Mouse (Mus musculus) intestine, embryonic 14.5 days (tissue): ENCODE measurements around the gene Zfp780b. TPM values are rescaled to one million over a fixed set of nuclear protein-coding genes. Genes with fewer than 3 reads are reported as not detected.
"Not testable (repeated sequence)": the region's sequence is repeated elsewhere in the genome, so short reads cannot be mapped to it uniquely, and the experiment has no call there.

Experiments
- ATAC-seq: fragments of 200-750 bp; cut with Nextera tagmentation; replicated peaks from 2 replicates; pipeline ENCODE4 v1.8.0; 2017; ENCODE audit warnings: low read depth, moderate number of reproducible peaks, moderate TSS enrichment, moderate library complexity; ENCODE audit not compliant: low FRiP score, low TSS enrichment
- DNase-seq: peaks from one replicate; pipeline ENCODE4 v3.0.0-alpha.2; 2018; ENCODE audit warnings: low spot score
- H3K27ac ChIP-seq: fragments of 300-500 bp; sonication (generic); 2 replicates; pipeline ENCODE4 v1.5.1; 2014; ENCODE audit warnings: low read depth, mild to moderate bottlenecking, control low read depth
- H3K27me3 ChIP-seq: fragments of 300-500 bp; sonication (generic); replicated peaks from 2 replicates; pipeline ENCODE4 v1.6.1; 2014; ENCODE audit warnings: low read length, control low read depth; ENCODE audit not compliant: control insufficient read depth, insufficient read depth
- H3K36me3 ChIP-seq: fragments of 300-500 bp; sonication (generic); 2 replicates; pipeline ENCODE4 v1.6.1; 2014; ENCODE audit warnings: low read length, control low read depth; ENCODE audit not compliant: control insufficient read depth, insufficient read depth
- H3K4me1 ChIP-seq: fragments of 300-500 bp; sonication (generic); replicated peaks from 2 replicates; pipeline ENCODE4 v1.6.1; 2014; ENCODE audit warnings: low read length, control low read depth, mixed read lengths; ENCODE audit not compliant: control insufficient read depth, insufficient read depth
- H3K4me2 ChIP-seq: fragments of 300-500 bp; sonication (generic); 2 replicates; pipeline ENCODE4 v1.6.1; 2014; ENCODE audit warnings: low read length
- H3K4me3 ChIP-seq: fragments of 300-500 bp; sonication (generic); 2 replicates; pipeline ENCODE4 v1.5.1; 2014; ENCODE audit warnings: low read depth, low read length, control low read depth, mixed read lengths
- H3K9ac ChIP-seq: fragments of 300-500 bp; sonication (generic); 2 replicates; pipeline ENCODE4 v1.6.1; 2014; ENCODE audit warnings: mild to moderate bottlenecking, low read length
- H3K9me3 ChIP-seq: fragments of 300-500 bp; sonication (generic); 2 replicates; pipeline ENCODE4 v1.6.1; 2016; ENCODE audit warnings: low read length, control low read depth; ENCODE audit not compliant: control insufficient read depth
- WGBS: fragments of 180-500 bp; shearing (Covaris S2); extraction: QIAGEN DNeasy Blood & Tissue Kit; methylation state at CpG from one replicate; pipeline ENCODE4 v1.1.7; 2014; 5-methylcytosine and 5-hydroxymethylcytosine counted together
- polyA plus RNA-seq: library from polyadenylated mRNA; unstranded; fragments of >200 nt; fragmentation: Nextera tagmentation; extraction: Ambion mirVana; gene quantifications from 2 replicates; pipeline ENCODE4 v1.2.1, GENCODE M21; 2014

Gene Zfp780b
- polyA plus RNA-seq, 1 experiment from 2014 or later, result 16.8 TPM

- H3K4me1 ChIP-seq, result peaks cover 5% of the 10 kb centered on the region
- H3K9ac ChIP-seq, result peak overlapping the region; percentile 42
- H3K4me2 ChIP-seq, result peak overlapping the region; percentile 48
- peak overlapping the region; percentile 24 for H3K4me3 ChIP-seq
- DNase-seq, result peak; percentile 56
- H3K36me3 ChIP-seq, result no peaks in the 10 kb centered on the region
- H3K27me3 ChIP-seq, result no peaks in the 10 kb centered on the region
- ATAC-seq, result peak; percentile 68; the same call in 1 of the 2 replicates
- no peaks in the 10 kb centered on the region for H3K9me3 ChIP-seq
- no peak overlapping the region for H3K27ac ChIP-seq
- WGBS, result 17% methylated on average over 7 of the region's 7 CpGs
Measured at GRCm38 (mm10) chr7:27933050-27933799, 45.7 kb downstream of the Zfp780b start.

- Histone ChIP-seq H3K4me1 (peaks cover 5% of the 10 kb centered on the region), H3K27me3 (no peaks in the 10 kb centered on the region), H3K36me3 (0 out of 2 replicates have a peak, but pooled peaks cover 12% of the 10 kb centered on the region), H3K4me3 (peak within 1 kb of the TSS; percentile 78), H3K9ac (peak within 1 kb of the TSS; percentile 63), H3K9me3 (no peaks in the 10 kb centered on the region), H3K4me2 (peak within 1 kb of the TSS; percentile 80), H3K27ac (peak within 1 kb of the TSS; percentile 63; the same call in 1 of the 2 replicates)
- peak; percentile 82 for ATAC-seq
- 3% methylated on average over 40 of the region's 40 CpGs for WGBS
- DNase-seq, result peak; percentile 92
Measured at GRCm38 (mm10) chr7:27928818-27929695, 49.9 kb downstream of the Zfp780b start, which contains the start of gene Zfp974. Zfp974 (minus strand) TSS chr7:27929460.

- not testable (repeated sequence) for H3K27me3 ChIP-seq, H3K4me2 ChIP-seq, H3K9me3 ChIP-seq, ATAC-seq, DNase-seq, H3K27ac ChIP-seq, H3K4me1 ChIP-seq, H3K4me3 ChIP-seq, H3K9ac ChIP-seq
- WGBS, result 31% methylated on average over 4 of the region's 4 CpGs
- H3K36me3 ChIP-seq, result peaks cover 17% of the 10 kb centered on the region; the same call in 1 of the 2 replicates
Measured at GRCm38 (mm10) chr7:27927041-27927440, 51.9 kb downstream of the Zfp780b start.

GRCm38 (mm10) chr7:27910952-27911351, 68.0 kb downstream of the Zfp780b start:
- DNase-seq, H3K27me3 ChIP-seq, ATAC-seq, H3K27ac ChIP-seq, H3K4me3 ChIP-seq, H3K4me1 ChIP-seq, H3K4me2 ChIP-seq, H3K9ac ChIP-seq: not testable (repeated sequence)
- 95% methylated on average over 3 of the region's 4 CpGs for WGBS
- Histone ChIP-seq H3K36me3 (peaks cover 16% of the 10 kb centered on the region; the same call in 1 of the 2 replicates), H3K9me3 (peaks cover 11% of the 10 kb centered on the region)

Other genes starting within 250 kb of the Zfp780b start
- 28.5 and 32.2 TPM in 2 replicates for gene Zfp60, start 247.8 kb downstream of the Zfp780b start, polyA plus RNA-seq
- 1.8 TPM in 2 replicates for gene Zfp626, start 172.0 kb downstream of the Zfp780b start, polyA plus RNA-seq
- 7.4 and 10.4 TPM in 2 replicates for gene Zfp59, start 140.6 kb downstream of the Zfp780b start, polyA plus RNA-seq
- gene Zfp607a, start 121.6 kb downstream of the Zfp780b start, polyA plus RNA-seq, result 4.3 and 5.0 TPM in 2 replicates
- gene Zfp974, start 49.7 kb downstream of the Zfp780b start, polyA plus RNA-seq, result 7.2 and 9.5 TPM in 2 replicates
- 5.9 and 6.7 TPM in 2 replicates for gene Zfp850, start 34.9 kb upstream of the Zfp780b start, polyA plus RNA-seq
- gene Psmc4, start 70.9 kb upstream of the Zfp780b start, polyA plus RNA-seq, result 281 and 298 TPM in 2 replicates
- gene Fcgbp, start 92.1 kb upstream of the Zfp780b start, polyA plus RNA-seq, result 16.0 and 46.1 TPM in 2 replicates
- gene 9530053A07Rik, start 150.3 kb upstream of the Zfp780b start, polyA plus RNA-seq, result not detected in 2 replicates
- gene Fbl, start 190.5 kb upstream of the Zfp780b start, polyA plus RNA-seq, result 47.6 and 52.5 TPM in 2 replicates
- 10.0 and 11.9 TPM in 2 replicates for gene Dyrk1b, start 200.3 kb upstream of the Zfp780b start, polyA plus RNA-seq